Mouse (Mus musculus) C2C12 (cell line): ENCODE measurements around the gene Efl1.

Source experiments
- CEBPB ChIP-seq: IDR thresholded peaks from one replicate; pipeline ENCODE4 v1.6.1; 2011; ENCODE audit warnings: low read depth, mild to moderate bottlenecking, control low read depth, moderate library complexity
- CTCF ChIP-seq: IDR thresholded peaks from one replicate; pipeline ENCODE4 v1.5.1; 2011; ENCODE audit not compliant: control insufficient read depth, insufficient read depth, insufficient read length
- MAX ChIP-seq: IDR thresholded peaks from one replicate; pipeline ENCODE4 v1.6.1; 2011; ENCODE audit warnings: mild to moderate bottlenecking, control low read depth

- TF ChIP-seq CTCF (no peak), MAX (no peak), CEBPB (no peak)
Observed at GRCm38 (mm10) chr7:82676001-82676400, 27.6 kb downstream of the Efl1 start.
